In genomic region chr7:4794631-4795168, GRCm38 (mm10) we compare ENCODE assay signal across 11 mouse cellular contexts. TPM values are rescaled to one million over a fixed set of nuclear protein-coding genes. Genes with fewer than 3 reads are reported as not detected.
A peak's percentile ranks its signal among the peaks of the same experiment; 100 is the strongest.
DNase-seq lines count a peak whose midpoint lies in the region; ATAC-seq lines count a peak whose summit lies in the region.
"Had no signal": no experiment of that assay in that cellular context is flagged by ENCODE, and none has a peak within 500 bp of the region (broad histone marks: within the 10 kb centered on the region; RNA-seq: fewer than 3 reads in every experiment).

No protein-coding gene starts in this region.

- H3K27me3 ChIP-seq in heart, embryonic 13.5 days (replicated peaks) = no peaks in the 10 kb centered on the region; the same call in 1 of the 2 replicates
- no peaks in the 10 kb centered on the region for H3K27me3 ChIP-seq in heart, embryonic 11.5 days (ENCODE audit: control insufficient read depth, insufficient read depth, low read length)
- H3K27me3 ChIP-seq in midbrain, embryonic 13.5 days = peaks cover 5% of the 10 kb centered on the region; the same call in 1 of the 2 replicates
- no peaks in the 10 kb centered on the region for H3K27me3 ChIP-seq in midbrain, embryonic 15.5 days (replicated peaks)
- peaks cover 10% of the 10 kb centered on the region for H3K27me3 ChIP-seq in limb, embryonic 13.5 days

- no peak overlapping the region for H3K27ac ChIP-seq in heart, embryonic 13.5 days (replicated peaks)
- no peak overlapping the region for H3K27ac ChIP-seq in heart, embryonic 11.5 days (ENCODE audit: low read depth, low read length)
- no peak overlapping the region for H3K27ac ChIP-seq in midbrain, embryonic 13.5 days
- H3K27ac ChIP-seq in midbrain, embryonic 15.5 days = no peak overlapping the region
- no peak overlapping the region for H3K27ac ChIP-seq in limb, embryonic 13.5 days

- H3K9ac ChIP-seq in heart, embryonic 13.5 days = peak overlapping the region; percentile 99
- H3K9ac ChIP-seq in heart, embryonic 11.5 days (ENCODE audit: low read depth, low read length) = no peak overlapping the region
- no peak overlapping the region; the same call in 1 of the 2 replicates for H3K9ac ChIP-seq in midbrain, embryonic 13.5 days (replicated peaks)
- H3K9ac ChIP-seq in midbrain, embryonic 15.5 days = no peak overlapping the region
- peak overlapping the region; percentile 96; the same call in 1 of the 2 replicates for H3K9ac ChIP-seq in limb, embryonic 13.5 days

- no peak for DNase-seq in left cerebral cortex, adult 9 months (ENCODE audit: low spot score in 2 of 2)
- DNase-seq in adrenal gland, postnatal 14 days = no peak
- no peak for DNase-seq in ovary, postnatal 14 days (ENCODE audit: low spot score)
- DNase-seq: cerebellum, postnatal 14 days had no signal

- H3K4me2 ChIP-seq in heart, embryonic 13.5 days = peak overlapping the region; percentile 92
- no peak overlapping the region; the same call in 1 of the 2 replicates for H3K4me2 ChIP-seq in heart, embryonic 11.5 days
- H3K4me2 ChIP-seq in midbrain, embryonic 13.5 days (replicated peaks) = peak overlapping the region; percentile 89; the same call in 1 of the 2 replicates
- H3K4me2 ChIP-seq in midbrain, embryonic 15.5 days = no peak overlapping the region
- H3K4me2 ChIP-seq in limb, embryonic 13.5 days (replicated peaks) = no peak overlapping the region

- H3K9me3 ChIP-seq in heart, embryonic 13.5 days = no peaks in the 10 kb centered on the region
- no peaks in the 10 kb centered on the region for H3K9me3 ChIP-seq in heart, embryonic 11.5 days (replicated peaks; ENCODE audit: control insufficient read depth, low read length)
- H3K9me3 ChIP-seq in midbrain, embryonic 13.5 days = no peaks in the 10 kb centered on the region
- H3K9me3 ChIP-seq in midbrain, embryonic 15.5 days = no peaks in the 10 kb centered on the region
- H3K9me3 ChIP-seq in limb, embryonic 13.5 days = no peaks in the 10 kb centered on the region

- 69% methylated on average over 3 of the region's 3 CpGs for WGBS in heart, embryonic 13.5 days
- 76% methylated on average over 3 of the region's 3 CpGs for WGBS in heart, embryonic 11.5 days (ENCODE audit: insufficient replicate concordance)
- WGBS in midbrain, embryonic 13.5 days = 88% methylated on average over 3 of the region's 3 CpGs
- WGBS in midbrain, embryonic 15.5 days = 84% methylated on average over 3 of the region's 3 CpGs
- 83% methylated on average over 3 of the region's 3 CpGs for WGBS in limb, embryonic 13.5 days

- H3K4me3 ChIP-seq in heart, embryonic 13.5 days = 0 out of 2 replicates have a peak overlapping the region, but pooled peaks have one; percentile 94
- no peak overlapping the region for H3K4me3 ChIP-seq in heart, embryonic 11.5 days (ENCODE audit: low read depth, low read length)
- no peak overlapping the region; the same call in 1 of the 2 replicates for H3K4me3 ChIP-seq in midbrain, embryonic 13.5 days (replicated peaks)
- no peak overlapping the region for H3K4me3 ChIP-seq in midbrain, embryonic 15.5 days
- H3K4me3 ChIP-seq in limb, embryonic 13.5 days = 0 out of 2 replicates have a peak overlapping the region, but pooled peaks have one; percentile 10

- ATAC-seq in heart, embryonic 13.5 days (ENCODE audit: extremely low read depth, insufficient number of reproducible peaks, low FRiP score, low TSS enrichment) = no peak
- no peak for ATAC-seq in heart, embryonic 11.5 days (replicated peaks; ENCODE audit: insufficient number of reproducible peaks, low FRiP score, low TSS enrichment)
- ATAC-seq in midbrain, embryonic 13.5 days = no peak
- no peak for ATAC-seq in midbrain, embryonic 15.5 days (replicated peaks)
- ATAC-seq in limb, embryonic 13.5 days (ENCODE audit: low FRiP score, low read depth) = no peak

- H3K36me3 ChIP-seq in heart, embryonic 13.5 days = peaks cover 53% of the 10 kb centered on the region
- peaks cover 14% of the 10 kb centered on the region for H3K36me3 ChIP-seq in heart, embryonic 11.5 days (ENCODE audit: control insufficient read depth, insufficient read depth, low read length)
- H3K36me3 ChIP-seq in midbrain, embryonic 13.5 days = peaks cover 41% of the 10 kb centered on the region
- peaks cover 24% of the 10 kb centered on the region for H3K36me3 ChIP-seq in midbrain, embryonic 15.5 days (replicated peaks)
- H3K36me3 ChIP-seq in limb, embryonic 13.5 days = peaks cover 42% of the 10 kb centered on the region

- H3K4me1 ChIP-seq in heart, embryonic 13.5 days = peaks cover 18% of the 10 kb centered on the region
- H3K4me1 ChIP-seq in heart, embryonic 11.5 days (ENCODE audit: control insufficient read depth, insufficient read depth, low read length) = peaks cover 6% of the 10 kb centered on the region
- H3K4me1 ChIP-seq in midbrain, embryonic 13.5 days (replicated peaks) = peaks cover 13% of the 10 kb centered on the region
- H3K4me1 ChIP-seq in midbrain, embryonic 15.5 days = peaks cover 17% of the 10 kb centered on the region
- H3K4me1 ChIP-seq in limb, embryonic 13.5 days = peaks cover 13% of the 10 kb centered on the region

RNA-seq across cellular contexts. Expression of gene Rpl28, which starts 2.0 kb away (rescaled TPM):
- polyA plus RNA-seq in heart, embryonic 13.5 days (2015; fragmentation: Nextera tagmentation; extraction: Ambion mirVana) = 209 and 245 TPM in 2 replicates
- polyA plus RNA-seq in heart, embryonic 11.5 days (2014; fragmentation: Nextera tagmentation; extraction: Ambion mirVana) = 143 and 156 TPM in 2 replicates
- 224 and 265 TPM in 2 replicates for polyA plus RNA-seq in midbrain, embryonic 13.5 days (2015; fragmentation: Nextera tagmentation; extraction: Ambion mirVana)
- polyA plus RNA-seq in midbrain, embryonic 15.5 days (2015; fragmentation: Nextera tagmentation; extraction: Ambion mirVana) = 186 and 187 TPM in 2 replicates
- polyA plus RNA-seq in limb, embryonic 13.5 days (2015; fragmentation: Nextera tagmentation; extraction: Ambion mirVana) = 290 and 292 TPM in 2 replicates
- total RNA-seq in adrenal gland, postnatal 14 days (2021) = 1,145 and 1,281 TPM in 2 replicates

RNA-seq across cellular contexts. Expression of gene Tmem238, which starts 5.2 kb away (rescaled TPM):
- 4.1 and 4.3 TPM in 2 replicates for polyA plus RNA-seq in heart, embryonic 13.5 days (2015; fragmentation: Nextera tagmentation; extraction: Ambion mirVana)
- polyA plus RNA-seq in heart, embryonic 11.5 days (2014; fragmentation: Nextera tagmentation; extraction: Ambion mirVana) = 2.2 and 2.4 TPM in 2 replicates
- polyA plus RNA-seq in midbrain, embryonic 13.5 days (2015; fragmentation: Nextera tagmentation; extraction: Ambion mirVana) = 2.5 and 3.0 TPM in 2 replicates
- polyA plus RNA-seq in midbrain, embryonic 15.5 days (2015; fragmentation: Nextera tagmentation; extraction: Ambion mirVana) = 5.4 and 5.8 TPM in 2 replicates
- polyA plus RNA-seq in limb, embryonic 13.5 days (2015; fragmentation: Nextera tagmentation; extraction: Ambion mirVana) = 7.3 and 7.9 TPM in 2 replicates
- 10.2 and 11.7 TPM in 2 replicates for total RNA-seq in adrenal gland, postnatal 14 days (2021)

RNA-seq across cellular contexts. Expression of gene Tmem190, which starts 12.0 kb away (rescaled TPM):
- not detected in 2 replicates for polyA plus RNA-seq in heart, embryonic 13.5 days (2015; fragmentation: Nextera tagmentation; extraction: Ambion mirVana)
- polyA plus RNA-seq in heart, embryonic 11.5 days (2014; fragmentation: Nextera tagmentation; extraction: Ambion mirVana) = not detected in 2 replicates
- 0.45 TPM in 1 of 2 replicates, not detected in the other for polyA plus RNA-seq in midbrain, embryonic 13.5 days (2015; fragmentation: Nextera tagmentation; extraction: Ambion mirVana)
- polyA plus RNA-seq in midbrain, embryonic 15.5 days (2015; fragmentation: Nextera tagmentation; extraction: Ambion mirVana) = not detected in 2 replicates
- not detected in 2 replicates for polyA plus RNA-seq in limb, embryonic 13.5 days (2015; fragmentation: Nextera tagmentation; extraction: Ambion mirVana)
- total RNA-seq in adrenal gland, postnatal 14 days (2021) = not detected in 2 replicates
- total RNA-seq: adrenal gland, adult 2 months; heart, postnatal 25 days had no signal
- polyA plus RNA-seq: adrenal gland, adult 2 months had no signal

RNA-seq across cellular contexts. Expression of gene Il11, which starts 12.0 kb away (rescaled TPM):
- 0.09 TPM in 1 of 2 replicates, not detected in the other for polyA plus RNA-seq in heart, embryonic 13.5 days (2015; fragmentation: Nextera tagmentation; extraction: Ambion mirVana)
- polyA plus RNA-seq in heart, embryonic 11.5 days (2014; fragmentation: Nextera tagmentation; extraction: Ambion mirVana) = not detected in 2 replicates
- 0.48 and 1.1 TPM in 2 replicates for polyA plus RNA-seq in midbrain, embryonic 13.5 days (2015; fragmentation: Nextera tagmentation; extraction: Ambion mirVana)
- 1.0 and 1.6 TPM in 2 replicates for polyA plus RNA-seq in midbrain, embryonic 15.5 days (2015; fragmentation: Nextera tagmentation; extraction: Ambion mirVana)
- polyA plus RNA-seq in limb, embryonic 13.5 days (2015; fragmentation: Nextera tagmentation; extraction: Ambion mirVana) = 0.26 and 0.39 TPM in 2 replicates
- total RNA-seq in adrenal gland, postnatal 14 days (2021) = not detected in 2 replicates

RNA-seq across cellular contexts. Expression of gene Ube2s, which starts 17.7 kb away (rescaled TPM):
- polyA plus RNA-seq in heart, embryonic 13.5 days (2015; fragmentation: Nextera tagmentation; extraction: Ambion mirVana) = 327 and 359 TPM in 2 replicates
- polyA plus RNA-seq in heart, embryonic 11.5 days (2014; fragmentation: Nextera tagmentation; extraction: Ambion mirVana) = 317 and 378 TPM in 2 replicates
- polyA plus RNA-seq in midbrain, embryonic 13.5 days (2015; fragmentation: Nextera tagmentation; extraction: Ambion mirVana) = 281 and 301 TPM in 2 replicates
- 265 and 288 TPM in 2 replicates for polyA plus RNA-seq in midbrain, embryonic 15.5 days (2015; fragmentation: Nextera tagmentation; extraction: Ambion mirVana)
- polyA plus RNA-seq in limb, embryonic 13.5 days (2015; fragmentation: Nextera tagmentation; extraction: Ambion mirVana) = 328 and 349 TPM in 2 replicates
- 140 and 146 TPM in 2 replicates for total RNA-seq in adrenal gland, postnatal 14 days (2021)

Comparison
In these comparisons a context has a peak if more than half of its experiments do, and no peak if none do; other contexts are left out.
1. H3K4me2 ChIP-seq: peak in heart, embryonic 13.5 days (single experiment) and midbrain, embryonic 13.5 days (single experiment); none in heart, embryonic 11.5 days (single experiment), midbrain, embryonic 15.5 days (single experiment) and limb, embryonic 13.5 days (single experiment).
2. H3K4me3 ChIP-seq: peak in heart, embryonic 13.5 days (single experiment) and limb, embryonic 13.5 days (single experiment); none in heart, embryonic 11.5 days (single experiment), midbrain, embryonic 13.5 days (single experiment) and midbrain, embryonic 15.5 days (single experiment).
3. H3K9ac ChIP-seq: peak in heart, embryonic 13.5 days (single experiment) and limb, embryonic 13.5 days (single experiment); none in heart, embryonic 11.5 days (single experiment), midbrain, embryonic 13.5 days (single experiment) and midbrain, embryonic 15.5 days (single experiment).